8 mouse cellular contexts compared by ENCODE assay signal in genomic region chr2:68222227-68222873, GRCm38 (mm10).
DNase-seq lines count a peak whose midpoint lies in the region; ATAC-seq and TF ChIP-seq lines count a peak whose summit lies in the region.

No protein-coding gene starts in this region.

- H3K27ac ChIP-seq in forebrain, embryonic 13.5 days: no peak overlapping the region
- H3K27ac ChIP-seq in forebrain, embryonic 11.5 days (ENCODE audit: low read depth, low read length): no peak overlapping the region
- H3K27ac ChIP-seq in kidney, adult 2 months (ENCODE audit: insufficient read depth, low read depth, low read length): no peak overlapping the region

- H3K4me1 ChIP-seq in forebrain, embryonic 13.5 days: 0 out of 2 replicates have a peak, but pooled peaks cover 3% of the 10 kb centered on the region
- no peaks in the 10 kb centered on the region for H3K4me1 ChIP-seq in forebrain, embryonic 11.5 days (replicated peaks; ENCODE audit: control insufficient read depth, insufficient read depth, low read length)
- 0 out of 2 replicates have a peak, but pooled peaks cover 4% of the 10 kb centered on the region for H3K4me1 ChIP-seq in kidney, adult 2 months (ENCODE audit: control insufficient read depth, insufficient read depth, low read length)

- no peak overlapping the region for H3K4me3 ChIP-seq in forebrain, embryonic 13.5 days
- no peak overlapping the region for H3K4me3 ChIP-seq in forebrain, embryonic 11.5 days (ENCODE audit: low read depth, low read length)
- H3K4me3 ChIP-seq in kidney, adult 2 months (ENCODE audit: insufficient read depth, low read depth, low read length): no peak overlapping the region

- no peaks in the 10 kb centered on the region for H3K27me3 ChIP-seq in forebrain, embryonic 13.5 days
- H3K27me3 ChIP-seq in forebrain, embryonic 11.5 days (ENCODE audit: control insufficient read depth, insufficient read depth, low read length): no peaks in the 10 kb centered on the region
- no peaks in the 10 kb centered on the region for H3K27me3 ChIP-seq in kidney, adult 2 months (replicated peaks; ENCODE audit: control insufficient read depth, insufficient read depth, low read length)

- ATAC-seq in forebrain, embryonic 13.5 days: 0 out of 2 replicates have a peak, but pooled peaks have one; percentile 37
- ATAC-seq in forebrain, embryonic 11.5 days (replicated peaks; ENCODE audit: low FRiP score): no peak

- DNase-seq in forebrain, embryonic 11.5 days (ENCODE audit: low spot score): no peak
- peak; percentile 24 for DNase-seq in urinary bladder, postnatal 14 days (ENCODE audit: low spot score)
- DNase-seq in urinary bladder, adult 2 months (ENCODE audit: low spot score): no peak
- DNase-seq in kidney, adult 2 months: peak; percentile 53
- DNase-seq in yolk sac, embryonic 10.5 days (ENCODE audit: low spot score): peak; percentile 14
- DNase-seq in thymus, postnatal 4 days: no peak
- no peak for DNase-seq in left cerebral cortex, adult 18-20 months (ENCODE audit: low spot score in 2 of 2)

- peaks cover 18% of the 10 kb centered on the region; the same call in 1 of the 2 replicates for H3K36me3 ChIP-seq in forebrain, embryonic 13.5 days (ENCODE audit: poor library complexity, severe bottlenecking)
- no peaks in the 10 kb centered on the region; the same call in 1 of the 2 replicates for H3K36me3 ChIP-seq in forebrain, embryonic 11.5 days (ENCODE audit: control insufficient read depth, insufficient read depth, low read length)
- H3K36me3 ChIP-seq in kidney, adult 2 months (ENCODE audit: control insufficient read depth, insufficient read depth, low read length): no peaks in the 10 kb centered on the region

- no peak overlapping the region; the same call in 1 of the 2 replicates for H3K9ac ChIP-seq in forebrain, embryonic 13.5 days
- H3K9ac ChIP-seq in forebrain, embryonic 11.5 days (ENCODE audit: low read length): no peak overlapping the region

- no peak overlapping the region for H3K4me2 ChIP-seq in forebrain, embryonic 13.5 days
- H3K4me2 ChIP-seq in forebrain, embryonic 11.5 days (ENCODE audit: low read depth, low read length, severe bottlenecking): no peak overlapping the region

- no peaks in the 10 kb centered on the region for H3K9me3 ChIP-seq in forebrain, embryonic 13.5 days (replicated peaks)
- H3K9me3 ChIP-seq in forebrain, embryonic 11.5 days (ENCODE audit: control insufficient read depth, low read length): no peaks in the 10 kb centered on the region

- TF ChIP-seq POLR2A in kidney, adult 2 months (IDR thresholded peaks at IDR 0.05; ENCODE audit: low read depth, low read length): no peak

- 63% methylated on average over 5 of the region's 5 CpGs for WGBS in forebrain, embryonic 13.5 days
- WGBS in forebrain, embryonic 11.5 days: 69% methylated on average over 5 of the region's 5 CpGs
- 32% methylated on average over 5 of the region's 5 CpGs for WGBS in kidney, adult 2 months

- TF ChIP-seq CTCF in kidney, adult 2 months (conservative IDR thresholded peaks at IDR 0.05; ENCODE audit: insufficient read depth, insufficient read length, low read depth, low read length): no peak

Comparison
In these comparisons a context has a peak if more than half of its experiments do, and no peak if none do; other contexts are left out.
1. DNase-seq: peak in urinary bladder, postnatal 14 days (single experiment), kidney, adult 2 months (single experiment) and yolk sac, embryonic 10.5 days (single experiment); none in forebrain, embryonic 11.5 days (single experiment), urinary bladder, adult 2 months (single experiment), thymus, postnatal 4 days (single experiment) and left cerebral cortex, adult 18-20 months (0 of 2).